ENCODE assay signal across 15 mouse cellular contexts in genomic region chr9:66266237-66267170, GRCm38 (mm10).
DNase-seq lines count a peak whose midpoint lies in the region; ATAC-seq and TF ChIP-seq lines count a peak whose summit lies in the region.
"Had no signal": no experiment of that assay in that cellular context is flagged by ENCODE, and none has a peak within 500 bp of the region (broad histone marks: within the 10 kb centered on the region; RNA-seq: fewer than 3 reads in every experiment).

No protein-coding gene starts in this region.

- ATAC-seq in intestine, postnatal 0 days, result peak; percentile 76
- ATAC-seq in kidney, embryonic 14.5 days (ENCODE audit: low FRiP score, low TSS enrichment), result no peak
- ATAC-seq: activated CD4-positive, CD25-positive, alpha-beta regulatory T cell, adult 4 months had no signal

- TF ChIP-seq CTCF in cerebellum, adult 2 months (IDR thresholded peaks at IDR 0.05; ENCODE audit: borderline replicate concordance, insufficient read depth, low read depth, low read length), result no peak
- no peak for TF ChIP-seq CTCF in intestine, postnatal 0 days (IDR thresholded peaks at IDR 0.05; ENCODE audit: low read depth)

- no peak overlapping the region for H3K4me3 ChIP-seq in cerebellum, adult 2 months (replicated peaks; ENCODE audit: insufficient read depth, low read depth, low read length)
- H3K4me3 ChIP-seq in intestine, postnatal 0 days (ENCODE audit: low read depth, low read length), result no peak overlapping the region
- H3K4me3 ChIP-seq in kidney, embryonic 14.5 days (ENCODE audit: low read length), result no peak overlapping the region
- H3K4me3 ChIP-seq: heart, embryonic 10.5 days had no signal

- intact Hi-C loops in gastrocnemius, postnatal 14 days (cut with DNase I; ENCODE audit: low total_unique reads), result no loop called here

- 44% methylated on average over 5 of the region's 5 CpGs for WGBS in cerebellum, adult 2 months
- WGBS in intestine, postnatal 0 days, result 28% methylated on average over 5 of the region's 5 CpGs
- WGBS in kidney, embryonic 14.5 days, result 77% methylated on average over 5 of the region's 5 CpGs

- no peaks in the 10 kb centered on the region for H3K36me3 ChIP-seq in intestine, postnatal 0 days (ENCODE audit: control insufficient read depth, insufficient read depth)
- H3K36me3 ChIP-seq in kidney, embryonic 14.5 days (ENCODE audit: control insufficient read depth, insufficient read depth, low read length), result no peaks in the 10 kb centered on the region
- H3K36me3 ChIP-seq: heart, embryonic 10.5 days had no signal

- peaks cover 9% of the 10 kb centered on the region; the same call in 1 of the 2 replicates for H3K4me1 ChIP-seq in cerebellum, adult 2 months (ENCODE audit: control insufficient read depth, insufficient read depth, low read length)
- H3K4me1 ChIP-seq in intestine, postnatal 0 days (replicated peaks; ENCODE audit: control insufficient read depth, insufficient read depth, low read length), result 0 out of 2 replicates have a peak, but pooled peaks cover 8% of the 10 kb centered on the region
- H3K4me1 ChIP-seq in kidney, embryonic 14.5 days (ENCODE audit: control insufficient read depth, insufficient read depth, low read length), result no peaks in the 10 kb centered on the region

- no peaks in the 10 kb centered on the region for H3K27me3 ChIP-seq in cerebellum, adult 2 months (ENCODE audit: control insufficient read depth, insufficient read depth, low read length)
- no peaks in the 10 kb centered on the region for H3K27me3 ChIP-seq in intestine, postnatal 0 days (replicated peaks; ENCODE audit: control insufficient read depth, insufficient read depth, low read length)
- H3K27me3 ChIP-seq in kidney, embryonic 14.5 days (ENCODE audit: control insufficient read depth, insufficient read depth, low read length), result no peaks in the 10 kb centered on the region

- no peak overlapping the region for H3K9ac ChIP-seq in intestine, postnatal 0 days (ENCODE audit: low read depth, low read length)
- H3K9ac ChIP-seq in kidney, embryonic 14.5 days (ENCODE audit: low read depth, low read length), result no peak overlapping the region

- no peak for TF ChIP-seq POLR2A in cerebellum, adult 2 months (IDR thresholded peaks at IDR 0.05; ENCODE audit: borderline replicate concordance, insufficient read depth, low read length)

- H3K27ac ChIP-seq in cerebellum, adult 2 months (ENCODE audit: insufficient read depth, low read length), result no peak overlapping the region
- H3K27ac ChIP-seq in intestine, postnatal 0 days (ENCODE audit: low read depth, low read length), result peak overlapping the region; percentile 70
- no peak overlapping the region for H3K27ac ChIP-seq in kidney, embryonic 14.5 days (ENCODE audit: low read depth, low read length)
- H3K27ac ChIP-seq: heart, embryonic 10.5 days; stomach, postnatal 0 days had no signal

- no peak overlapping the region for H3K4me2 ChIP-seq in intestine, postnatal 0 days (replicated peaks; ENCODE audit: low read depth)
- no peak overlapping the region for H3K4me2 ChIP-seq in kidney, embryonic 14.5 days (replicated peaks; ENCODE audit: low read depth, low read length)

- peak; percentile 50 to 79 for DNase-seq in cerebellum, adult 2 months
- no peak for DNase-seq in cerebellum, adult 9-11 months
- peak; percentile 47 for DNase-seq in gastrocnemius, adult 18-20 months (ENCODE audit: low spot score)
- no peak for DNase-seq in gastrocnemius, postnatal 14 days
- peak; percentile 25 for DNase-seq in adipocyte (ENCODE audit: low spot score)
- DNase-seq in heart, adult 18-20 months, result no peak
- DNase-seq: kidney, adult 11 months; kidney, postnatal 4 days; liver had no signal

- H3K9me3 ChIP-seq in intestine, postnatal 0 days (ENCODE audit: control insufficient read depth), result no peaks in the 10 kb centered on the region
- H3K9me3 ChIP-seq in kidney, embryonic 14.5 days (ENCODE audit: control insufficient read depth, low read length), result no peaks in the 10 kb centered on the region
- H3K9me3 ChIP-seq: G1E; heart, embryonic 10.5 days had no signal

Comparison
In these comparisons a context has a peak if more than half of its experiments do, and no peak if none do; other contexts are left out.
1. DNase-seq: peak in cerebellum, adult 2 months (2 of 2), gastrocnemius, adult 18-20 months (single experiment) and adipocyte (single experiment); none in cerebellum, adult 9-11 months (single experiment), gastrocnemius, postnatal 14 days (single experiment) and heart, adult 18-20 months (0 of 2).